Mouse (Mus musculus) heart, adult 18-20 months (tissue): ENCODE data around the gene Sypl. TPM values are rescaled to one million over a fixed set of nuclear protein-coding genes. Genes with fewer than 3 reads are reported as not detected.
A peak's percentile ranks its signal among the peaks of the same experiment; 100 is the strongest.

Experiments
- DNase-seq, 2 experiments: peaks; one replicate each; pipeline ENCODE4 v3.0.0; 2021 to 2022; ENCODE audit warnings: mixed read lengths in 1 of 2
- total RNA-seq, 2 experiments: library from RNA; stranded (reverse); gene quantifications; 2 replicates each; pipeline ENCODE4 v1.2.3; 2021

The Sypl gene
- total RNA-seq, 2 experiments from 2014 or later, result 79.8 to 88.6 TPM

DNA sequence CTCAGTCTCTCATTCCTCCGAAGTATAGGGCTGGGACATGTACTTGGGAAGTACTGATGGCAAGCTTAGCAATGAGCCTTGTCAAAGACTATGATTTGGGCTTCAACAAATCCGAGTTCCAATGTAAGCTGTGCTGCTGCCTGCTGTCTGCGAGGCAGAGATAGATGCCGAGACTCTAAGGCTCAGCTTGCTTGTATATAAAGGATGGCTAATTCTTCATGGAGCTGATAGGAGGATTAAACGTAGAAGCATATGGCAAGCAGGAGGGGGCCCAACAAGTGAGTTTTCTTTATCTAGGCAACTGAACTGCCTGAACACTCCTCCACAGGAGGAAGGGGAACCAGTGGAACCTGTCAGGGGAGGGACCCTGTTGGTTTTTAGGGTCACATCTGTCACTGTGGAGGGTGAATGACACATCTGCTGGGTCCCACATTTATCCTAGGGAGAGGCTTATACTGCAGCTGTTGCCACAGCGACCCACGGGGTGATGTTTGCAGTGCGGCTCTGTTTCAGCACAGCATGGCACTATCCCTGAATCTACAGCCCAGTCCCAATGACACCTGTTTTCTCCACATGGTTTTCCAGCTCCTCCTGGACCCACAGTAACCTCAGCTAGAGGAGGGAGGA, 49.8 kb downstream of the Sypl start:
- no peak for DNase-seq

DNA sequence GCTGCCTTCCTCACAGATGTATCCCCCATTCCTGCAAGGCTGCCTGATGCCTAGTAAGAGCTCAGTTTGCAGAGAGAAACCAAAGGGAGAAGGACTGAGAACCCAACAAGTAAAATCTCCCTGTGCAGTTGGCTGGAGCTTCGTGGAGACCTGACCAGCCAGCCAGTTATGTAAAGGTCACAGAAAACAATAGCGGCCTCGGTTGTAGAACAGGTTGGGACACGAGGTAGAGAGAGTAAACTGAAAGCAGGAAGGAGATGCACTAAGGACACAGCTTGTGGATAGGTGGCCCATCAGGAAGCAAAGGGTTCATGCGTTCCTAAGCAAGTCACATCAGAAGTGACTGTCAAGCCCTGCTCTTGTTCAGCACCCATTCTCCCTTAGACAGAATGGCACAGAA, 52.2 kb downstream of the Sypl start:
- DNase-seq, result no peak

- DNase-seq, result no peak
Observed at GRCm38 (mm10) chr12:33007176-33007575, 53.5 kb downstream of the Sypl start.

- DNase-seq, result no peak
Observed at GRCm38 (mm10) chr12:33008305-33009110, 54.8 kb downstream of the Sypl start.

- DNase-seq, result no peak
Observed at GRCm38 (mm10) chr12:33009206-33009966, 55.7 kb downstream of the Sypl start.

DNA sequence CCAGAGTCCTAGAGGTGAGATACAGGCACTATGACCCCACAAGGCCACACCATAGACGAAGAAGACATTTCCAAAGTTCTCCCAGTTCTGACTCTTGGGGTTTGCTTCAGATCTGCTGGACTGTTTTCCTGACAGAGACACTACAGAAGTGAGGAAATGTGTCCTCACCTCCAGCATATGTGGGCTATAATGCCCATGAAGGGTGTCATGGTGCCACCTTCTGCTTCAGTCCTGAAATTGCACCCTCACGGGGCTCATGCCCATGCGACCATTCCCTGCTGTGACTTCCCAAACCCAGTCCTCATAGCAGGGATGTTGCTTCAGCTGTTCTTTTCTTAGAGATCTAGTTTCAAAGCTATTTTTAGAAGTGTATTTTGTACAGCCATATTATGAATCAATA, 56.3 kb downstream of the Sypl start:
- DNase-seq, result peak; percentile 48 to 66

DNA sequence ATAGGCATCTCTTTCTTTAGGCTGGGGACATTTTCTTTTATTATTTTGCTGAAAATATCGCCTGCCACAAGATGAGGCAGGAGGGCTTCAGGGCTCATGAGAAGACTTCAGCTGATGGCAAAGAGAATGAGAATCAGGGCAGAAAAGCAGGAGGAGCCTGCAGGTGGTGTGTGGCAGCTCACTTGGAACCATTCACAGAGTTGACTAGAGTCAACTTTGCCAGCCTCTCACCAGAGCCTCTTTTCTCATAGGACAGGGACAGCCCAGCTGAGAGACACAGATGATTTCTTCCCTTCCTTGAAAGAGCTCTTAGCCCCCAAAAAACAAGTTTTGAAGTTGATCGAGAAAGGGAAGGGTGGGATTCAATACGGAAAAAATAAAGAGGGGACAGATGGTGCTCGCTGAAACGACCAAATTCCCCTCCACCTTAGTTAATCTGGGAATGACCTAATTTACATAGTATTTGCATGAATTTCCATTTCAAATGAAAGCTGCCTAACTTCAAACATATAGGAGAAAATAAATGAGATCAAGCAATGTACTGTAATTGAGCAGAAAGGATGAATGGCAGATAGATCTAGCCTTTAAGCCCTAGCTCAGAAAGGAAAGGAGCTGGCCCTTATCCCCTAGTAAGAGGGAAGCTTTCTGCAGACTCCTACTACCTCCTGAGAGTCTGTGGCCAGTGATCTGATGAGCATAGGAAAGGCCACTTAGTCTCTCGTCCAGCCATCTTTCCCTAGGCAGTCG, 60.5 kb downstream of the Sypl start:
- DNase-seq, result no peak

- DNase-seq, result no peak
Observed at GRCm38 (mm10) chr12:33015103-33015502, 61.4 kb downstream of the Sypl start.

GRCm38 (mm10) chr12:33016824-33017705, 63.4 kb downstream of the Sypl start:
- no peak for DNase-seq

DNA sequence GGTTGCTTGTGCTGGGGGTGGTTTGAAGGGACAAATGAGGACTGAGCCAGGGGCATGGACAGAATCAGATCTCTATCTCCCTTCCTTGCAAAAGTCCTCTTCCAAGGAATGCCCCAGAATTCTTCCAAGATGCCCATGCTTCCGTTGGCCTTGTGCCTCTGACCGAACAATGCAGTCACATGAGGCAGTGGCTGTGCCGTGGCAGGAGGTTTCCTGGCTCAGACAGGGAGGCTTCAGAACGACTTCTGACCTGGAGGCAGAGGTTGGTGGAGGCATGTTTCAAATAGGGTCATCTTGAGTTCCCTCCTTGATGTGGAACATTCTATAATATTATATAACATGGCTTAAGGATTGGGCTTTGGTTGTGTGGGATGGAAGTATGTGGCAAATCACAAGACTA, 64.9 kb downstream of the Sypl start:
- no peak for DNase-seq

GRCm38 (mm10) chr12:33020011-33020410, 66.3 kb downstream of the Sypl start:
- peak; percentile 70 to 81 for DNase-seq

GRCm38 (mm10) chr12:33021140-33021539, 67.4 kb downstream of the Sypl start:
- DNase-seq, result no peak

- no peak for DNase-seq
Observed at GRCm38 (mm10) chr12:33021751-33022150, 68.1 kb downstream of the Sypl start.

DNA sequence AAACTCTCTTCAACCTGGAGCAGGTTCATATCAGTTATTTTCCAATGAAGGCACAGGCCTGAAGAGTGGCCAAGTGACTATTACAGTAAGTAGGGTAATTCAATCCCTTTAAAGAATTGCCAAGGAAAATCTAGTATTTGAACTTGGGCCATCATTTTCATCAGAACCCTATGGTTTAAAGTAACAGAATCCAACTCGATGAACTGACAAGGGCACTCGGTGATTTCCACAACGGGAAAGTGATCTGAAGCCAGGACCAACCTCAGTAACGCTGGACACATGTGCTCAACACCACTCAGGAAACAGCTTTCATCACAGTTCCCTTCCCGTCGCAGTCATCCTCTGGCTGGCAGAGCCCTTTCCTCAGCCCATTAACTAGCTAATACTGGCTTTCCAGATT, 70.8 kb downstream of the Sypl start:
- DNase-seq, result no peak

GRCm38 (mm10) chr12:33027093-33027492, 73.4 kb downstream of the Sypl start:
- DNase-seq, result peak; percentile 85 to 90

DNA sequence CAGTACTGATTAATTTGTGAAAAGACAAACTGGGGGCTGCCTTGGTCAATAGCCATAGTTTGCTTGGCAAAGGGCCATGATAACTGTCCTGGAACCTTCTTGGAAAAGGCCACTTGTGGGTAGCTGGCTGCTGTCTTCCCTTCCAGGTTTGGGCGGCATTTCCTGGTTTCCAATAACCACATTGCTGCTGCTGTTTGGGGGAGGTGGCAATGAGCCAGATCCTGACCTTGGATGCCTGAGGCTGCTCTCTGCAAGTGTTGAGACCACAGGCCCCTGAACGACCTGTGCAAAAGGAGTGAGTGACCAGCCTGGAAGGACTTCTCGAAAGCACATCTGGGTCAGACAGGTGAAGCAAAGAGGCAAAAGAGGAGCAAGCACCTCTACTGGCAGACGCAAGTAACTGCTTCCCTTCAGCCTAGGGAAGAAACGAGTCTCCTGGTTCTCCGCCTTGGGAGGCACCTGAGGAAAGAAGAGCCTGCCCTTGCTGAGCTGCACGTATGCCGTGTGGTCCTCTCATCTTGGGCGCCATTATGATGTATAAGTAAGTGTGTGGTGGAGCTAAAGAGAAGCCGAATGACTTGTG, 74.5 kb downstream of the Sypl start:
- DNase-seq, result no peak

- DNase-seq, result no peak
Observed at GRCm38 (mm10) chr12:33028708-33029107, 75.0 kb downstream of the Sypl start.
